Mouse (Mus musculus): ENCODE measurements around the gene Terb2. TPM values are rescaled to one million over a fixed set of nuclear protein-coding genes. Genes with fewer than 3 reads are reported as not detected.
"Not testable (repeated sequence)": the region's sequence is repeated elsewhere in the genome, so short reads cannot be mapped to it uniquely, and the experiment has no call there.

Gene Terb2
- polyA plus RNA-seq, 1 experiment from 2014 or later = not detected

GRCm38 (mm10) chr2:122194509-122194929, 8.4 kb downstream of the Terb2 start:
- no peak overlapping the region for H3K4me2 ChIP-seq (ENCODE audit: low read length)
- no peak overlapping the region for H3K27ac ChIP-seq
- no peaks in the 10 kb centered on the region for H3K9me3 ChIP-seq (replicated peaks; ENCODE audit: low read length)
- ATAC-seq (replicated peaks; ENCODE audit: low FRiP score, low read depth) = no peak
- H3K9ac ChIP-seq (ENCODE audit: low read depth, low read length) = no peak overlapping the region
- no peaks in the 10 kb centered on the region for H3K4me1 ChIP-seq (replicated peaks; ENCODE audit: insufficient read depth, low read length)
- no peaks in the 10 kb centered on the region for H3K36me3 ChIP-seq (ENCODE audit: insufficient read depth, low read length)
- H3K4me3 ChIP-seq (replicated peaks; ENCODE audit: low read depth, low read length) = no peak overlapping the region
- TF ChIP-seq CTCF (IDR thresholded peaks at IDR 0.05; ENCODE audit: low read depth) = peak; percentile 80
- peak; percentile 87 for DNase-seq (ENCODE audit: low spot score)
- WGBS = 55% methylated on average over 1 of the region's 1 CpGs
- H3K27me3 ChIP-seq (ENCODE audit: insufficient read depth, low read length) = no peaks in the 10 kb centered on the region

DNA sequence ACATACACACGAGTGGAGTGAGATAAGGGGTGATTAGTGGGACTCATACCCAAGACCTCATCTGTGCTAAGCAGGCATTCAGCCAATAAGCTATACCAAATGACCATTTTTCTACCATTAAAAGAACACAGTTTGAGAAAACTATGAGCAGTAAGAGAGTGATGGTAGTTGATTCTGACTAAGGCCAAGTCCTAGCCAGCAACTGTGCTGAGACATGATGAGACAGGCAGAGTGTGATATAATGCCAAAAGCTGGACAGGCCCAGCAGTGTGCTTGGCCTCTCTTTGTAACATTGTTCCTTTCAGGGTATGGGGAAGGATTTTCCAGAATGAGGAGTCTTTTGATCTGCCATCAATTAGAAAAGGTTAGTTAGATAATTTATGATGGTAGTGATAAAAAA, 15.4 kb downstream of the Terb2 start:
- WGBS = 100% methylated on average over 1 of the region's 1 CpGs
- Histone ChIP-seq H3K27me3 (ENCODE audit: insufficient read depth, low read length) (no peaks in the 10 kb centered on the region), H3K27ac (no peak overlapping the region), H3K36me3 (ENCODE audit: insufficient read depth, low read length) (no peaks in the 10 kb centered on the region), H3K9ac (ENCODE audit: low read depth, low read length) (no peak overlapping the region), H3K4me1 (replicated peaks; ENCODE audit: insufficient read depth, low read length) (no peaks in the 10 kb centered on the region), H3K9me3 (replicated peaks; ENCODE audit: low read length) (no peaks in the 10 kb centered on the region), H3K4me2 (ENCODE audit: low read length) (no peak overlapping the region), H3K4me3 (replicated peaks; ENCODE audit: low read depth, low read length) (no peak overlapping the region)
- ATAC-seq (replicated peaks; ENCODE audit: low FRiP score, low read depth) = no peak
- DNase-seq (ENCODE audit: low spot score) = no peak
- TF ChIP-seq CTCF (IDR thresholded peaks at IDR 0.05; ENCODE audit: low read depth) = no peak

DNA sequence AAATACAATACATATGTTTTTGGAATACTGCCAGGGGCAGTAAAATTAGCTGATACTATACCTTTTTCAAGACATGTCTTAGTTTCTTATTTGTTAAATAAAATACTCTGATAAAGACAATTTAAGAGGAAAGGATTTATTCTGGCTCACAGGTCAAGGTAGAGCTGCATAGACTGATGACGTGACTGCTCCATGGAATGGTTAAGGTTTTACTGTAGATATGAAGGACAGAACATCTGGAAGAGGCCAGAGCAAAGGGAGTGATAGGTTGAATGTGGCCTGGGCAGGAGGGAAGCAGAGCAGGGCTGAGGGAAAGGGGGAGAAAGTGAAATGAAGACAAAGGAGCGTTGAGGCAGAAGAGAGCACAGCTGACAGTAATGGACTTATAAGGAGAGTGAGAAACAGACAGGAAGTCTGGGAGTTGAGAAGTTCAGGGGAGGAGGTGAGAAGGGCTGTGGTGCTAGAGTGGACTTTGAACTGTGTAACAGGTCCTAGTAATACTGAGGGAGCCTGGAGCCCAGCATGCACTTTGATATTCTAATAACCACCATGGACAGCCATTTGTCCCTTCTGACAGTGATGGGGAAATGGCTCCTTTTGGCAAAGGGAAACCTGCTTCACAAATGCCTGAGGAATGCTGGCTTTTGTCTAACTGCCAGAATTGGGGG, 20.5 kb downstream of the Terb2 start:
- WGBS = 41% methylated on average over 2 of the region's 2 CpGs
- no peak for ATAC-seq (replicated peaks; ENCODE audit: low FRiP score, low read depth)

GRCm38 (mm10) chr2:122210534-122211228, 24.6 kb downstream of the Terb2 start:
- TF ChIP-seq CTCF (IDR thresholded peaks at IDR 0.05; ENCODE audit: low read depth) = no peak
- no peak overlapping the region for H3K4me2 ChIP-seq (ENCODE audit: low read length)
- ATAC-seq (replicated peaks; ENCODE audit: low FRiP score, low read depth) (no peak), DNase-seq (ENCODE audit: low spot score) (no peak)
- no peaks in the 10 kb centered on the region for H3K4me1 ChIP-seq (replicated peaks; ENCODE audit: insufficient read depth, low read length)
- WGBS = 51% methylated on average over 3 of the region's 3 CpGs
- no peaks in the 10 kb centered on the region for H3K27me3 ChIP-seq (ENCODE audit: insufficient read depth, low read length)
- no peak overlapping the region for H3K27ac ChIP-seq
- H3K9ac ChIP-seq (ENCODE audit: low read depth, low read length) = no peak overlapping the region
- no peaks in the 10 kb centered on the region for H3K9me3 ChIP-seq (replicated peaks; ENCODE audit: low read length)
- no peaks in the 10 kb centered on the region for H3K36me3 ChIP-seq (ENCODE audit: insufficient read depth, low read length)
- no peak overlapping the region for H3K4me3 ChIP-seq (replicated peaks; ENCODE audit: low read depth, low read length)

More for the DNA sequence above, 20.5 kb downstream of the Terb2 start:
- TF ChIP-seq CTCF (IDR thresholded peaks at IDR 0.05; ENCODE audit: low read depth) = no peak
- Histone ChIP-seq H3K9me3 (replicated peaks; ENCODE audit: low read length) (no peaks in the 10 kb centered on the region), H3K36me3 (ENCODE audit: insufficient read depth, low read length) (no peaks in the 10 kb centered on the region), H3K4me2 (ENCODE audit: low read length) (no peak overlapping the region), H3K4me1 (replicated peaks; ENCODE audit: insufficient read depth, low read length) (no peaks in the 10 kb centered on the region), H3K27me3 (ENCODE audit: insufficient read depth, low read length) (no peaks in the 10 kb centered on the region), H3K4me3 (replicated peaks; ENCODE audit: low read depth, low read length) (no peak overlapping the region), H3K27ac (no peak overlapping the region), H3K9ac (ENCODE audit: low read depth, low read length) (no peak overlapping the region)
- no peak for DNase-seq (ENCODE audit: low spot score)

DNA sequence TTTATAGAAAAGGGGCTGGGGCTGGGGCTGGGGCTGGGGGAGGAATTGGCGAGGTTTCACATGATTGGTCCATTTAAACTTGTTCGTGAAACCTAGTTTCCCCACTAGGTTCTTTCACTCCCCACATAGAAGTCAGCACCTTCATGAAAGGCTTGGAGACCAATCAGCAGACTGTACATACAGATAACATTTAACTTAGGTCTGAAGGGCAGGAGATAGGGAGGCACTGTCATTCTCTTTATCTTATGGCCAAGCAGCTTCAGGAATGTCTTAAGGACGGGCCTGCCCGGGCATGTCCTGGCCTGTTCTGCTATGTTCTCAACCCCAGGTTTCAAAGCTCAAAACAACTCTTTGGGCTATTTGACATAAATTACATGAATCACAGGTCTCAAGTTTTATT, 31.0 kb downstream of the Terb2 start:
- not testable (repeated sequence) for H3K4me2 ChIP-seq (ENCODE audit: low read length); ATAC-seq (replicated peaks; ENCODE audit: low FRiP score, low read depth); H3K9me3 ChIP-seq (replicated peaks; ENCODE audit: low read length); H3K27me3 ChIP-seq (ENCODE audit: insufficient read depth, low read length); H3K9ac ChIP-seq (ENCODE audit: low read depth, low read length); H3K27ac ChIP-seq; H3K4me3 ChIP-seq (replicated peaks; ENCODE audit: low read depth, low read length); H3K36me3 ChIP-seq (ENCODE audit: insufficient read depth, low read length); DNase-seq (ENCODE audit: low spot score); H3K4me1 ChIP-seq (replicated peaks; ENCODE audit: insufficient read depth, low read length)
- WGBS = 79% methylated on average over 4 of the region's 4 CpGs

- no peak overlapping the region for H3K4me3 ChIP-seq (replicated peaks; ENCODE audit: low read depth, low read length)
- H3K27ac ChIP-seq = no peak overlapping the region
- no peaks in the 10 kb centered on the region for H3K36me3 ChIP-seq (ENCODE audit: insufficient read depth, low read length)
- 37% methylated on average over 2 of the region's 2 CpGs for WGBS
- no peak overlapping the region for H3K9ac ChIP-seq (ENCODE audit: low read depth, low read length)
- H3K4me1 ChIP-seq (replicated peaks; ENCODE audit: insufficient read depth, low read length) = no peaks in the 10 kb centered on the region
- TF ChIP-seq CTCF (IDR thresholded peaks at IDR 0.05; ENCODE audit: low read depth) = no peak
- ATAC-seq (replicated peaks; ENCODE audit: low FRiP score, low read depth) (no peak), DNase-seq (ENCODE audit: low spot score) (no peak)
- no peaks in the 10 kb centered on the region for H3K27me3 ChIP-seq (ENCODE audit: insufficient read depth, low read length)
- no peaks in the 10 kb centered on the region for H3K9me3 ChIP-seq (replicated peaks; ENCODE audit: low read length)
- no peak overlapping the region for H3K4me2 ChIP-seq (ENCODE audit: low read length)
Measured at GRCm38 (mm10) chr2:122218234-122218633, 32.2 kb downstream of the Terb2 start.
